Mouse (Mus musculus): ENCODE measurements at regions not wholly inside any gene's neighbourhood (a gene's known extent, or its start where the extent isn't known, plus 50 kb on each side); places are given as distances from the start of the nearest gene placed in this dataset.
"Not testable (repeated sequence)": the region's sequence is repeated elsewhere in the genome, so short reads cannot be mapped to it uniquely, and the experiment has no call there.

DNA sequence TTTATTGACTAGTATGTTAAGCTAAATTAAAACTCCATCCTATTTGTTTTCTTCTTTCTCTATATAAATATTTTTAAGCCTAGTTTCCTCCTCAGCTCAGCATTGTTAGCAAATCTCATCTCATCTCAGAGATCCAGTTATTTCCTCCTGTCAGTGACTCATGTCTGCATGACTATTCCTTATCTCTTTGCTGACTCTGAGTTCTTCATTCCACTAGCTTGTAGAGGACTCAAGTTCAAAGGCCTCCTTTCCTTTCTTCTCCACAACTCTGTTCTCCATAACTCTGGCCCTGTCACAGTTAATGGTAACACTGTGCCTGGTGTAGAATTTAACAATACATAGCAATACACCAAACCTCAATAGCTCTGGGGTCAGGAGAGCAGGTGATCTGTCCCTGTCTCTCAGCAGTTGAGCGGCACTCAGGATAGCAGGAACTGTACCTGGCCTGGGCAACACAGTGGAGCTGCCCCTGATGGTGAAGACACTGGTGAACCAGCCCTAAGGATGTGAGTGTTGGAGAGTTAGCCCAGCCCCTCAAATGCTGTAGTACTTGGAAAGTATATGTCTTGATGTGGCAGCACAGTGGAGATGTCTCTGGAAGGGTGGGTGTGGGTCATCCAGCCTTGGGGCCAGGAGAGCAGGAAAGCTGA lies 213.3 kb upstream of the Atp10a start:
- Histone ChIP-seq H3K4me1 (no peaks in the 10 kb centered on the region), H3K36me3 (no peaks in the 10 kb centered on the region), H3K4me2 (replicated peaks) (no peak overlapping the region), H3K27ac (no peak overlapping the region), H3K9me3 (no peaks in the 10 kb centered on the region), H3K9ac (no peak overlapping the region), H3K4me3 (no peak overlapping the region), H3K27me3 (no peaks in the 10 kb centered on the region)
- 92% methylated on average over 1 of the region's 1 CpGs for WGBS
- ATAC-seq (ENCODE audit: low FRiP score, low read depth), result no peak

DNA sequence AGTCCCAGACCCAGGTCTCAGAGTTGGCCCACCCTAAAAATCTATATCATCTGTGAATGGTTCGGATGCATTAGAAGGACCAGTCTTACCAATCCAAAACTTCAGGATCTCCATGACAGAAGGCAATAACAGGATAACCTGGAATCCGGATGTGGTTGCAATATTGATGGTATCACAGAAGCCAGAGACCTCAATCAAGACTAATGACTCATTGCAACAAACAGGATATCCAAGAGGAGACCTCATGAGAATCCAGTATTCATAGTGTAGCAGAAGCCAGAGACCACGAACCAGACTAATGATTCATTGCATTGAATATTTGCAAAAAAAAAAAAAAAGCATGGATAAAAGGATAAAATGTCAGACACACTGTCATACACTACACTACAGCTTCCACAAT lies 212.7 kb upstream of the Atp10a start:
- Histone ChIP-seq H3K9me3 (no peaks in the 10 kb centered on the region), H3K9ac (no peak overlapping the region), H3K27ac (no peak overlapping the region), H3K36me3 (no peaks in the 10 kb centered on the region), H3K4me3 (no peak overlapping the region), H3K4me2 (replicated peaks) (no peak overlapping the region), H3K4me1 (no peaks in the 10 kb centered on the region), H3K27me3 (no peaks in the 10 kb centered on the region)
- WGBS, result 78% methylated on average over 3 of the region's 3 CpGs
- ATAC-seq (ENCODE audit: low FRiP score, low read depth), result no peak

DNA sequence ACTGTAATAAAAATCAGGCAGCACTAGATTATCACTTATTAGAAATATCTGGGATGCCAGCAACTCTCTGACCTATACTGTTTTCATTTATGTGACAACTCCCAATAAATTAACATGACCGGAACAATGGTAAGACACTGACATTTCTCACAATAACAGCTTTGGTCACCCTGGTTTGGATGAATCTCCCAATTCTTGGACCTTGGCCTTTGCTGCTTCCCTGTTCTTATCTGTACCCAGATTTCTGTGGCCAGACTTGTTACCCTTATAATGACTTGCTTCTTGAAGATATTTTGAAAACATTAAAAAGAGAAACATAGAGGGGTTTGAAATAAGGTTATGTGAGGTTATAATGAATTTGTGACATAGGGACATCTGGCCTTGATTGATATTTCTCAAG lies 210.2 kb upstream of the Atp10a start:
- no peak overlapping the region for H3K4me2 ChIP-seq (replicated peaks)
- H3K9ac ChIP-seq, result no peak overlapping the region
- ATAC-seq (ENCODE audit: low FRiP score, low read depth), result no peak
- no peak overlapping the region for H3K27ac ChIP-seq
- H3K4me3 ChIP-seq, result no peak overlapping the region
- H3K27me3 ChIP-seq, result no peaks in the 10 kb centered on the region
- H3K4me1 ChIP-seq, result no peaks in the 10 kb centered on the region
- no peaks in the 10 kb centered on the region for H3K36me3 ChIP-seq
- H3K9me3 ChIP-seq, result no peaks in the 10 kb centered on the region
- WGBS, result 81% methylated on average over 1 of the region's 1 CpGs

DNA sequence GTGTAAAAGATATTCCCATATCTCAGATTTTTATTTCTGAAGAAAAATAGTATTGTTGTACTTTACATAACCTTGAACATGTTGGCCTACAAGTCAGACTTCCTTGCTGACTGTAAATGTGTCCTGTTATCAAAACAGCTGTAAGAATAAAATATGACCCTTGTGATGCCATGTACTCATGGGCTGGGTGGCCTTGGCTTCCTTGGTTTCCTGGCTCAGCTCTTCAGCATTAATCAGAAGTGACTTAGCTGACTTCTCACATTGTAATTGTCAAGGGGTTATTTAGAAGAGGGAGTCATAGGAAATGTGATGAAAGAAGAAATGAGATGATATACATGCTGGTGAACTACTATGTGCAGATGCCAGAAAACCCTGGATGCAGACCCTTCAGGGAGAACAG lies 209.7 kb upstream of the Atp10a start:
- Histone ChIP-seq H3K27me3 (no peaks in the 10 kb centered on the region), H3K36me3 (no peaks in the 10 kb centered on the region), H3K27ac (no peak overlapping the region), H3K9me3 (no peaks in the 10 kb centered on the region), H3K4me3 (no peak overlapping the region), H3K4me1 (no peaks in the 10 kb centered on the region), H3K9ac (no peak overlapping the region), H3K4me2 (replicated peaks) (no peak overlapping the region)
- ATAC-seq (ENCODE audit: low FRiP score, low read depth), result no peak

DNA sequence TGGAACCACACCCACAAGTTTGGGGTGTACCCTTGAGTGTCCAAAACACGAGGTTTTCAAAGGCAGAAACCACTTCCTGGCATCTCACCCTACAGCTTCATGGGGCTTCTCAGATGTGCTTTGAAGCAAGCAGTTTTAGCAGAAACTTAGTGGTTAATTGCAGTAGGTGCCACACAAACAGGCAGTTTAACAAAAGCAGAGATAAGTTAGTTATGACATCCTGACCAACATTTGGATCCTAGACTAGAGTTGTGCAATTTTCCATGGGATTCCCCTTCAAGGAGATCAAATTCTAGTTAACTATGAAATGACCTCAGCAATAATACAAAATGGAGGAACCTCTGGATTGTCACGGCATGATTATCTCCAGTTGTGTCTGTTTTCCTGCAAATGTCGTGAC lies 207.2 kb upstream of the Atp10a start:
- H3K36me3 ChIP-seq, result no peaks in the 10 kb centered on the region
- no peak overlapping the region for H3K27ac ChIP-seq
- no peak overlapping the region for H3K4me3 ChIP-seq
- whole genome bisulfite sequencing, result 58% methylated on average over 3 of the region's 3 CpGs
- ATAC-seq (ENCODE audit: low FRiP score, low read depth), result no peak
- H3K9me3 ChIP-seq, result no peaks in the 10 kb centered on the region
- H3K9ac ChIP-seq, result no peak overlapping the region
- H3K27me3 ChIP-seq, result no peaks in the 10 kb centered on the region
- H3K4me1 ChIP-seq, result no peaks in the 10 kb centered on the region
- no peak overlapping the region for H3K4me2 ChIP-seq (replicated peaks)

DNA sequence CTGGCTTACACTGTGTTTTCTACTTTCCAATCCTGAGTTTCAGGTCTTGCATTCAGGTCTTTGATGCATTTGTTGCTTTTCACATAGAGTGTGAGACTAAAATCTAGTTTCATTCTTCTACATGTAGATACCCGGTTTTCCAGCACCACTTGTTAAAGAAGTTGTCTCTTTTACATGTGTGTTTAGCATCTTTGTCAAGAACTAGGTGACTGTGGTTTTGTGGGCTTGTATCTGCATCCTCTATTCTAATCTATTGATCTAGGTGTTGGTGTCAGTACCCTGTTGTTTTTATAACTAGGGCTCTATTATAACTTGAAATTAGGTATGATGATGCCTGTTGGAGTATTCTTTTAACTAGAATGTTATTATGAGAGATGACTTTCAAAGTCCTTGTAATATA lies 204.0 kb upstream of the Atp10a start:
- Histone ChIP-seq H3K4me3 (no peak overlapping the region), H3K9me3 (no peaks in the 10 kb centered on the region), H3K27ac (no peak overlapping the region), H3K9ac (no peak overlapping the region), H3K4me1 (no peaks in the 10 kb centered on the region), H3K27me3 (no peaks in the 10 kb centered on the region), H3K36me3 (no peaks in the 10 kb centered on the region), H3K4me2 (replicated peaks) (no peak overlapping the region)
- 55% methylated on average over 1 of the region's 1 CpGs for WGBS
- no peak for ATAC-seq (ENCODE audit: low FRiP score, low read depth)

DNA sequence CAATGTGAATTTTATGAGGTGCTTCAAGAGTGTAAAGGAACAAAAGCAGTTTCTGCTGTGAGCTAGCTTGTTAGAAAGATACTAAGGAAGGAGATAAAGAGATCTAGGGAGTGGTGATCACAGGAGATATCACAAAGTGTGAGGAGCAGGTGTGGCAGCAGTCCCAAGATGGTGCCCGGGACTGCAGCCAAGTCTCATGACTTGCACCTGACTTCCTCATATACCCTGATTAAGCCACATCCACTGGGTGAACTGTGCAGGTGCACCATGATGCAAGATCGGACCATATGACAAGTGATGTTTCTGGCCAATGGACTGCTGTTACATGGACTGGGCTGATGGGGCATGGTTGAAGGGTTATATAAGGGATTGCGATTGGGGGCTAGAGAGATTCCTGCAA lies 197.8 kb upstream of the Atp10a start:
- H3K36me3 ChIP-seq; H3K9ac ChIP-seq; H3K4me2 ChIP-seq (replicated peaks); H3K9me3 ChIP-seq; H3K27ac ChIP-seq; H3K4me3 ChIP-seq; H3K27me3 ChIP-seq; H3K4me1 ChIP-seq; ATAC-seq (ENCODE audit: low FRiP score, low read depth): not testable (repeated sequence)
- 96% methylated on average over 3 of the region's 3 CpGs for WGBS

DNA sequence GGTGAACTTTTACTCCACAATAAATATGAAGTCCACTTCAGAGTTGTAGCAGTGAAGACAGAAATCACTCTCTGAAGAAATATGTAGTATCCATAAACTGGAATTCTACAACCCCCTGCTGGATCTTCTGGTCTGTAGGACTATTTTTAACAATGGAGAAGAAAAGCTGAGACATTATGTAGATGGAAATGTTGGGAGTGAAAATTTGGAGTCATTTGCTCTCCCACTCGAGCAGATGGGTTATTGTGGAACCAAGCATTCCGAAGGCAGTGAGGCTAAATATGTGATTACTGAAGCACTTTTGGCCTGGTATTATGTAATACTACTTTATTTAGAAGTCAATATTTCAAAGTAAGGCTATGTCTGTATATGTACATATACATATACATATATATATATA lies 195.0 kb upstream of the Atp10a start:
- H3K4me3 ChIP-seq, result no peak overlapping the region
- 80% methylated on average over 2 of the region's 2 CpGs for WGBS

DNA sequence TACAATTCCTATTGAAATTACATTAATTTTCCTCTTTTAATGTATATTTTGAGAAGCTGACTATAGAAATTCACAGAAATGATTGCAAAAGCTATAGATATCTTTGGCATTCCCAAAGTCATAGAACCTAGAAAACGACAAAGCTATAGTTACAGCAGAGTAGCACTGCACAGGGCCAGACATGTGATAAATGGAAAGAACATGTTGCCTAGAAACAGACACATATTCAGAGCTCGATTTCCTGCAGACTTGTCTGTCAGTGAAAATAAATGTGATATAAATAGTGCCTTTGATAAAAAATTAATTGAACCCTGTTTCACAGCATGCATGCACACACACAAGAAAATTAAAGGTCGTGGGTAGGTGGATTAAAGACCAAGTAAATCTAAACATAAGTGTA lies 182.8 kb upstream of the Atp10a start:
- Histone ChIP-seq H3K27ac (no peak overlapping the region), H3K4me1 (no peaks in the 10 kb centered on the region), H3K9me3 (no peaks in the 10 kb centered on the region), H3K4me2 (replicated peaks) (no peak overlapping the region), H3K36me3 (no peaks in the 10 kb centered on the region), H3K4me3 (no peak overlapping the region), H3K27me3 (no peaks in the 10 kb centered on the region), H3K9ac (no peak overlapping the region)
- no peak for ATAC-seq (ENCODE audit: low FRiP score, low read depth)
- WGBS, result 58% methylated on average over 3 of the region's 3 CpGs

More for the DNA sequence above, 195.0 kb upstream of the Atp10a start:
- Histone ChIP-seq H3K27me3 (no peaks in the 10 kb centered on the region), H3K9ac (no peak overlapping the region), H3K9me3 (no peaks in the 10 kb centered on the region), H3K36me3 (no peaks in the 10 kb centered on the region), H3K4me2 (replicated peaks) (no peak overlapping the region), H3K4me1 (no peaks in the 10 kb centered on the region), H3K27ac (no peak overlapping the region)
- ATAC-seq (ENCODE audit: low FRiP score, low read depth), result no peak

DNA sequence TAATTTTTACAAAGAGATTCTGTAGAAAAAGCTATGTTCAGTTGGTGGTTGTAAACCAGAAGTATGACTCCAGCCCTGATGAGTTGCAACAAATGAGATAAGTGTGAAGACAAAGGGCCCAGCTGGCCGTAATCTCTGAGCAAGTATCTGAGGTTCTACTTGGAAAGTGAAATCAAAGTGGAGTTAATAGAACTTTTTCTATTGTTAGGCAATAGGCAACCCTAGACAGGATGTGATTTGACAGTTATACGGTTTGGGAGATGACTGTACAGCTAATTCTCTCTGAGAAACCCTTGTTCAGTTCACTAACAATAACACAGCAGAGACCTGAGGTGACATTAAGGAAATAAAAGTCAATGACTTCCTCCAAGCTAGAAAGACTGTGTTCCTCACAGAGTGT lies 180.8 kb upstream of the Atp10a start:
- H3K9ac ChIP-seq, result no peak overlapping the region
- 73% methylated on average over 2 of the region's 2 CpGs for WGBS
- H3K4me1 ChIP-seq, result no peaks in the 10 kb centered on the region
- H3K36me3 ChIP-seq, result no peaks in the 10 kb centered on the region
- H3K4me2 ChIP-seq (replicated peaks), result no peak overlapping the region
- no peaks in the 10 kb centered on the region for H3K9me3 ChIP-seq
- H3K4me3 ChIP-seq, result no peak overlapping the region
- H3K27ac ChIP-seq, result no peak overlapping the region
- H3K27me3 ChIP-seq, result no peaks in the 10 kb centered on the region
- no peak for ATAC-seq (ENCODE audit: low FRiP score, low read depth)

DNA sequence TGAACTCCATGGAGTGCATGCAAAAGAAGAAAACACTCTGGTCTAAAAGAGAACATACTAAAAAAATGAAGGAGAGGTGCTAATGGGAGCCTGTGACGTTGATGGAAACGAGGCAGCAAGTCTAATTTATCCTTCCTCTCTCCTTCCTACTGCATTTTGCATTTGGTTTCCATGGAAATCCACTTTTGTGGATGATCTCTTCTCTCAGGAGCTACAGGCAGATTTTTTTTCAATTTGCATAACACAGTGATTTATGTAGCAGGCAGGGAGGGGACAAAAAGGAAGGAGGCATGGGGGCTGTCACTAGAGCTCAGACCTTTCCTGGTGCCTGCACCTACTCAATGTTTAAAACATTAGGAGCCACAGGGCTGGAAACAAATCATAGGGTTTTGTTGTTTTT lies 167.7 kb upstream of the Atp10a start:
- Histone ChIP-seq H3K27me3 (no peaks in the 10 kb centered on the region), H3K9me3 (no peaks in the 10 kb centered on the region), H3K9ac (no peak overlapping the region), H3K36me3 (no peaks in the 10 kb centered on the region), H3K4me1 (no peaks in the 10 kb centered on the region), H3K27ac (no peak overlapping the region), H3K4me3 (no peak overlapping the region), H3K4me2 (replicated peaks) (no peak overlapping the region)
- WGBS, result 76% methylated on average over 2 of the region's 2 CpGs
- ATAC-seq (ENCODE audit: low FRiP score, low read depth), result no peak
